Mouse (Mus musculus) CD4-positive helper T cell, adult 2 months (primary cell): ENCODE measurements around the gene Socs7.

Source experiments
- DNase-seq: peaks from one replicate; pipeline ENCODE4 v3.0.0-alpha.2; 2012; ENCODE audit warnings: low read depth, missing footprints, low spot score

The Socs7 gene

DNA sequence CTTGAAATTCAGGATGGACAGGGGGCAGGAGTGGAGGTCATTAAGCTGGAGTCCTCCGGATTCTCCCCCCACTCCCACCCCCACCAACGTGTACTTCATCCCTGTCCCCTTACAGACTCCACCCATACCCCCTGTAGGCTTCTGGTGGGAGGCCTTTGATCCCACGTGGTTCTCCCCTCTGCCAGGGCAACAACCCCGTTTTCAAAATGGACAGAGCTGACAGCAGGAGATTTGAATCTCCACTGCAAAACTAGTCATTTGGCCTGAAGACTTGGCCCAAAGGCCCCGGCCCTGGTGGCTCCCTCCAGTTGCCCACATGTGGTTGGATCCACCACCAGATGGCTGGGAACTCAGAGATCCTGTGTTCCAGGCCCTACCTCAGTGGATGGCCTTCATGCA is 54.3 kb downstream of the Socs7 start:
- DNase-seq = no peak

DNA sequence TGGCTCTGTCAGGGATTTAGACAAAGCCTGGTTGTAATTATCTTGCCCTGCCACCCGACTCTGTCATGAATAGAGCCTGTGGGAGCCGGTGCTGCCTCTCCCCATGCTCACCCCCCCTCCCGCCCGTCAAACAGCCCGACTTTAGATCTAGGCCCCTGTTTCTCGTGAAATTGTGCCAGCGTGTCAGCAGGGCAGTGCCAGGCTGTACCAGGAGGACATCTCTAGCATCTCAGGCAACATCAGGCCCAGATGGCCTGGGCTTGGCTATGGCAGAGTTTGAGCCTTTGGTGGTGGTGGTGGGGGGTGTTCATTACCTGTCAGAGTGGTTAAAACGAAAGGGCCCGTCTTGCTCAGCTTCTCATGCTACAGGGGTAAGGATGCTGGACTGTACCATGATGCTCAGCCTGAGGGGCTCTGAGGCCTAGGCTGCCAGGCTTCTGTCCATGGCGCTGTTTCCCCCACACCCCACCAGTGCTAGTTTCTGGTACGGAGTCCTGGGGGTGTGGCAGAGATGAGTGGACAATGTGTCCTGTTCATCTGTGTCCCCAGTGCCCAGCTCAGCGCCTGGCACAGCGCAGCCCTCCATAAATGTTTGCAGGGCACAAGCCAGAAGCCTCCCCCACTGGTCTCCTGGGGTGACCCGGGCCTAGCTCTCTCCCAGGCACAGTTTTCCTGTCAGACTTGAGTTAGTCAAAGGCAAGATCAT is 56.6 kb downstream of the Socs7 start:
- DNase-seq = no peak

DNA sequence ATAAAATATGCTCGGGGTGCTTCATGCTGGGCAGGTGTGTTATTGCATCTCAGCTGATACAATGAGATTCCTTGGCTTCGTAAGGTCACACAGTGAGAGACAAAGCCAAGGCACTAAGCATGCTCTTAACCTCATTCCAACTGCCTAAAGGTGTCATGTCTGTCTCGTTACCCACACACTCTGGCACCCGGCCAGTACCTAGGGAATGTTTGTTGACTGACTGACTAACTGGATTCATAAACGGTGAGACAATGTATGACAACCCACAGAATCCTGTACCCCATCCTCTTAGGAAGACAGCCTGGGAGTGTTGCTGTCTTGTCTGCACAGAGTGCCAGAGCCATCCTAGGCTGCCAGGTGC is 57.2 kb downstream of the Socs7 start:
- no peak for DNase-seq

DNA sequence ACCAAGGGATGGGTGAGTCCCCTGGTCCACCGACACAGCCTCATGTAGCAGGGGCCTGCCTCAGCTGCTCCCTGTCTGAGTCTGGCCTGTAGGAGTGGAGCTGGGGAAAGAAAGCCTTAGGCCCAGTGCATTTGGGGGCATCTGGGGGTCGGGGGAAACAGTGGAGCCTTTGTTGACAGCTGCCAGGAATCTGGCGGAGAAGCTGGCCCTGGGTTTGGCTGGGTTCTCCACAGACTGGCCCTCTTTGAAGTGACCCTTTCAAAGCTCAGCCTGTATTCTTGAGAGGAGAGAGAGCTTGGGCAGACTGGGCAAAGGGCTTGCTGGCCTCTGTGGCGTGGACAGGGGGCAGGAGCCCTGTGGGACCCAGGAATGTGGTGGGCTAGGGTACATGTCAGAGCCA is 60.2 kb downstream of the Socs7 start:
- no peak for DNase-seq

DNA sequence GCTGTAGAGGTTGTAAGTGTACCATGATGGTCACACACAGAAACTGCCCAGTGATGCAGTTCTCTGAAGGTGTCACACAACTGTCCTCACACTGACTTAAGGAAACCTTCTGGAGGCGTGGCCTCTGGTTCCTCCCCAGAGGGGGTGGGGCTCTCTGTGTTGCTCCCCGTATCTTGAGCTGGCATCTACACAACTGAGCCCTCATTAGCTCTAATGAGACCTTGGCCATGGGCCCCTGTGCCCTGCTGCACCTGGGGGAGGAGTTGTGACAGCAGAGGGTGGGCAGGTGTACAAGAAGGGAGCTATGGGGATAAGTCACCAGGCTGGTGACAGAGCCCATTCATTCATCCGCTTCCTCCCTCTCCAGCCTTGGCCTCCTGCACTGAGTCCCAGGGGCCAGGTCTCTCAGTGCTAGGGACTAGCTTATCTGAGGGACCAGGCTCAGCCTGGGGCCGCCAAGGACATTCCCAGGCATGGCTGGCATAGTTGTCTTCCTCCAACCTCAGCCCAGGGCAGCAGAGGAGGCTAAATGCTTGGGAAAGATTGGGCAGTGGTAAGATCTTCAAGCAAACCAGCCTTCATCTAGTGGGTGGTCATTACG is 61.8 kb downstream of the Socs7 start:
- no peak for DNase-seq

DNA sequence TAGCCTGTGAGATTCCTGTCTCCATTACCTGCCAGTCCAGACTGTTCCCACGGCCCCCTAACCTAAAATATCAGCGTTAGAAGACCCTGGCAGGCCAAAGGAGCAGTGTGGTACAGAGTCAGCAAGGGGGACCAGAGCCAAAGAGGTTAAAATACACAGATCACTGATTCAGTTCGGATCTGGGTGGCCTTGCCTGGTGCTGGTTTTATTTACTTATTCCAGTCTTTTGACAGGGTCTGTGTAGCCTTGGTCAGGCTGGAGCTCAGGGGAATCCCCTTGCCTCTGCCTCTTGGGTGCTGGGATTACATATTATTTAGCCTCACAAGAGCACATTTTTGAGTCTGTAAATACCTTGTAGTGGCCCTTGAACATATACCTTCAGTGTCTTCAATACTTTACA is 62.5 kb downstream of the Socs7 start:
- no peak for DNase-seq

DNA sequence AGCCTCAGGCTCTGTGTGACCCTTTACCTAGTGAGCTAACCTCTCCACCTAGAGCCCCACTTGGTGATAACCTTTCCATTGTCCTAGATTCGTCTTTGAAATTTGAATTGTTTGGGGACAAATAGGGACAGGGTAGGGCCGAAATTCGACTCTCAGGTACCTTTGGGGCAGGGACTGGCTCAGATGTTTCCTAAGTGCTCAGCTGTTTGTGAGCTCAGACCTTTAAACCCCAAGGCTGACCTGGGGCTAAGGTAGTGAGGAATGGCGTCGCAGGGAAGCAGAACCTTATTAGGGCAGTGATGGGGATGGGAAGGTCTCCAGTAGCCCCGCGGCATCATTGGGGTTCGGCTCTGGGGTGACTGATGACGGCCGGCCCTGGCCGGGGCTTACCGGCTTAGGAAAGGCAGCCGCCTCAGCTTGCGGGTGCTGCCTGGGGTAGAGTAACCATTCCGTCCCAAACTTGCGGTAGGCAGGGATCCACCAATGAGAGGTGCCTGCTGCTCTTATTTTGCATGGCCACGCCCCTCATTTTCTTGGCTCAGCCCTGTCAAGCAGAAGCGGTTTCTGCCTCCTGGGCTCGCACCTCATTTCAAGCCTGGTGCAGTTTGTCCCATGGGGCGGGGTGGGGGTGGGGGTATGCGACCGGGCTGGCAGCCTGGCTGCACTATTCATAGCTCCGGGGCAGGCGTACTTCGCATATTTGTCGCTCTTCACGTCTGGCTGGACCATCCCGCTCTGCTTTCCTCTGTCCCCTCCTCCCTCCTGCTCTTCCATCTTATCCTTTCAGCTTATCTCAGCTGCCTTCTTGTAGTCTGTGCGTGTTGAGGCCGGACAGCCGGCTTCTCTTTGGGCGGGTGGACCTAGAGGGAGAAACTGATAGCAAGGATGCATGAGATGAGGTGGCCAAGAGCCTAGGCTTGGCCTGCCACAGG is 65.7 kb downstream of the Socs7 start:
- peak; percentile 66 for DNase-seq

DNA sequence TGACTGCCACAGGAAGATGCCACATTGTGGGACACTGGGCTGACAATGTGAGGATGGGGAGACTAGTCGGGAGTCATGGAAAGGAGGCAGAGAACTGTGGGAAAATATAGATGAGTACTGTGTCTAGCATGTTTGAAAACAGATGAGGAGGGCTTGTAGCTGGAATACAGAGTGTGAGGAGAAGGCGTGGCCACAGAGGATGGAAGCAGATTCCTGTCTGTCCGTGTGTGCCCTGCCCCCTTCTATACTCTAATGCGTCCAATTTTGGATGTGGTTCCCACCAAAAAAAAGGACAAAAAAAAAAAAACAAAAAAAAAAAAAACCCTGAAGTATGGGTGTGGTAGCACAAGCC is 66.4 kb downstream of the Socs7 start:
- no peak for DNase-seq

DNA sequence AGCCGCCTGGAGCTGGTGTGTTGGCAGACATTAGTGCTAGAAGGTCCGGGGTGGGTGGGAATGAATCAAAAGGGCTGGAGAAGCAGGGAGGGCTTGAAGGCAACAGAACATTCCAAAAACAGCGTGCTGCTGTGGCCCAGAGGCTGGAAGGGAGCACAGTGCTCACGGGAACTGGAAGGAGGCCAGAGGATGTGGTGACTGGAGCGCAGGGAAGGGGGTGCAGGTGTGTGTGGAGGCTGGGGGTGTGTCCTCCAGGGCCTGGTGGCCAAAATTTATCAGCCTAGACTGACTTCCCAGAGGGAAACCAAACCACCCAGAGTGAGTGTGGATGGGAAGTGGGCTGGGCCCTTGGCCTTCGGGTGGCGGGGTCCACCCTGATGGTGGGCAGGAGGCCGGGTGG is 67.3 kb downstream of the Socs7 start:
- no peak for DNase-seq

DNA sequence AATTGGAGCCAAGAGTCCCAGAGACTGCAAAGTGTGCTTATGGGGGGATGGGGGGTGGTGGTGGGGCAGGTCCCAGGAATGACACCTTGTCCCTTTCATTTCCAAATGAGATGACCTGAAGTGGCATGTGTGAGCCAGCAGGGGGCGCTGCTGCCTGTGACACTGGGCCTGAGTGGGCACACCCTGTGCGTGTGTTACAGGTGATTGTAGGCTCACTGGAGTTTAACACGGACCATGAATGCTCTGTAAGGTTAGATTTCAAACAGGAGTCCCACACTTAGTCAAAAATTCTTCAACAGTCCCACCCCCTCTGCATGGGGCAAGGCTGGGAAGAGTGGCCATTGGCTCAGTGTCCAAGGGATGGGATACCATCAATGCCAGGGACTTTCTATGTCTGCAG is 69.7 kb downstream of the Socs7 start:
- DNase-seq = peak; percentile 63

DNA sequence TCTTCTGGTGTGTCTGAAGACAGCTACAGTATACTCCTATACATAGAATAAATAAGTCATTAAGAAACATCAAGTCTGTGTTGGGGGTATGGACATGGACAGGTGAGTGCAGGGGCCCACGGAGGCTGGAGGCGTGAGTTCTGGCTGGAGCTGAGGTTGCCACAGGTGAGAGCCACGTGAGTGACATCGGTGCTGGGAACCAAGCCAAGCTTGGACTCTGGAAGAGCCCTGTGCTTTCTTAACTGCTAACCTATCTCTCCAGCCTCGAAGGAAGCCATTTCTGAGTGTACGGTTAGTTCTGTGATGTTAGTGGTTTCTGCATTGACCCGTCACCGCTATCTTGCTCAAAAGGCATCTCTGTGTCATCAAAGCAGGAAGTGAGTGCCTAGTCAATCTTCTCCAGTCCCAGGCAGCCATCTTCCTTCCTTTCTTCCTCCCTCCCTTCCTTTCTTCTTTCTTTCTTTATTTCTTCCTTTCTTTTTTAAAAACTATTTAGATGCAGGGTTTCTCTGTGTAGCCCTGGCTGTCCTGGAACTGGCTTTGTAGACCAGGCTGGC is 70.7 kb downstream of the Socs7 start:
- peak; percentile 23 for DNase-seq

DNA sequence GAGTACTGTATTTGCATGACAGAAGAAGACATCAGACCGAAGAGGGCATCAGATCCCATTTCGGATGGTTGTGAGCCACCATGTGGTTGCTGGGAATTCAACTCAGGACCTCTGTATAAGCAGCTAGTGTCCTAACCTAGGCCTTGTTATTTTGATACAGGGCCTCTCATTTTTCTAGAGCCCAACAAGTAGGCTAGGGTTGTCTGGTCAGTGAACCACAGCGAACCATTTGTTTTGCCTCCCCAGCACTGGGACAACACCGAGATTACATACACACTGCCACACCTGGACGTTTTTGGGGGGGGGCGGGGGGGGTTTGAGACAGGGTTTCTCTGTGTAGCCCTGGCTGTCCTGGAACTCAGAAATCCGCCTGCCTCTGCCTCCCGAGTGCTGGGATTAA is 71.8 kb downstream of the Socs7 start:
- no peak for DNase-seq

DNA sequence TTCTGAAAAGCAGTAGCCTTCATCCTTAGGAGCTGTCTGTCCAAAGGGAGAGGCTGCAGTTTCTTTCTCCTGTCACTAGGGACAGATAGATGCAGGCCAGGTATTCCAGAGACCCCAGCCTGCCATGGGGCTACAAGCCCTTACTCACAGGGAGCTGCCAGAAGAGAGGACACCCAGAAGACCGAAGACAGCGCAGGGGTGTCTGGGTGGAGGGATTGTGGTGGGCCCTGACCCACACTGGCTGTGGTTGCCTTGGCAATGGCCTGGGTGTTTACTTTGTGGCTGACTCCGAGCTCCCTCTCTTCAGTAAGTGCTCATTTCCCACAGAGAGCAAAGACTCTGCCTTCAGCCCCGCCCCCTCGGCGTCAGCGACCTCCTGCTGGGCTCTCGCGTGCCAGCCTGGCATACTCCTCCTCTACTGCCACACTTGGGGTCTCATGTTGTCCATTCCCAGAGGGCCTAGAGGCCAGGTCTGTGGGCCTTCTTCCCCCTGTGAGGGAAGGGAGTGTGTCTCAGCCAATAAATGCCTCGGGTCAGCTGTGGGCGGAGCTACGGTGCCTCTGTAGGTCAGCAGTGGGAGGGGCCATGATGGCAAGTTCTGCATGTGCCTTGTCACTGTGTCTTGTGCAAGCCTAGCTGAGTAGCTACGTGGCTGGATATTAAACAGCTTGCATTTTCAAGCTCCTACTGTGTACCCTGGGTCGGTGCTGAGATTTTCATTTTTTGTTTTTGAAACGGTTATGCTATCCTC is 72.5 kb downstream of the Socs7 start:
- DNase-seq = peak; percentile 82

DNA sequence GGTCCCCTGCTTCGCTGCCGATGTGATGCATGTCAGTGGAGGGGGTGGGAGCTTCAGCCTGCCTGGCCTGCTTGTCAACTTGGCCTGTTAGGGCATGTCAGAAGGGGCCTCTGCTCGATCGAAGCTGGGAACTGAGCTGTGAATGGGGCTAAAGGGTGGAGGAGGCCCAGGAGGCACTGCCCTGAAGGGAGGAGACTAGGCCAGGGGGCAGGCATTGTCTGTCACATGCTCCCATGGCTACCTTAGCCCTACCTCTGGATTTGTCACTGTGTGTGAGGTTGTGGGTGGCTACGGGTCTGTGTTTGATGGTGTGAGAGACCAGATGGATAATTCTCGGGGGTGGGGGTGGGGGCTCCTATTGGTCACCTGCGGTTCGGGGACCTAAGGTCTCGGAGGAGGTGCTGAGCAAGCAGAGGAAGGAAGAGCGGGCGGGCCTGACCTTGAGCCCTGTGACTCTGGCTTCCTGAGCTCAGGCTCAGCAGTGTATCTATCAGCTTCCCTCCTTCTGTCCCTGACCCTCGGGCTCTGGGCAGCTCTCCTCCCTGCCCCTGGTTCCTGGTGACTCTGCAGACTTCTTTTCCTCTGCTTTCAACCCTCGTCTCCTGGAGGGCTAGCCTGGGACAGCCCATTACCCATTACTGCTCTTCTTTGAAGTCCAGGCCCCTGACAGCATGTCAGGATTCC is 73.6 kb downstream of the Socs7 start:
- DNase-seq = peak; percentile 16

DNA sequence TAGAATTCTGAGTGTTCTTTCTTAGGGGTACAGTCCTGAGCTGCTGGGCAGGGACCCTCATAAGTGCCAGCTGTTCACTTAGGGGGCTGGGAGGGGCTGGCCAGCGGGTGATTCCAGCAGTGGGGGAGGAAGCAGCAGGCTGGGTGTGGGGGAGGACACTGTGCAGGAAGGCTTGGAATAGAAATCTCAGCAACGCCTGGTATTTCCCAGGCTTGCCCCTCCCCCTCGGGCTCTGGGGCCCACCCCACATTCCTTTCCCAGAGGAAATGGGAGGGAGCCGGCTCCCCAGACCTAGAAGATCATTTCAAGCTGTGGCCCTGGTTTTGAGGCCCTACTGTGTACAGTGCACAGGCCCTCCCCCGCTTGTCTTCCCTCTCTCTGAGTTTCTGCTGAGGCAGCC is 75.4 kb downstream of the Socs7 start:
- DNase-seq = no peak

DNA sequence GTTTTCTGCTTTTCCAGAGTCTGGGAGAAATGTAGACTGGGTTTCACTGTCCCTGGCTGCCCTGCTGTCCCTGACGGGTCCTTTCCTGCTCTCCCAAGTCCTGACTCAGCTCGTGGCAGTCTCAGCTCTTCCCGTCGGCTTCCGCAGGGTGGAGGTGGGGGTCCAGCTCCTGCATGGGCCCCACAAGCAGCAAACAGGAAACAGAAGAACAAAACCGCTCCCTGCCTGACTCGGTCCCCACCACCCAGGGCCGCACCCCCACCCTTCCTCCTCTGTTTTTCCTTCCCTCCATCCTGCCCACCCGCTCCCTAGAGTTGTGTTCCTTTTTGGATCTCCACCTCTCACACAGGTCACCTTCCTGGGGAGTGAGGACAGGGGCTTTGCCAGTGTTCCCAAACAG is 76.5 kb downstream of the Socs7 start:
- no peak for DNase-seq

DNA sequence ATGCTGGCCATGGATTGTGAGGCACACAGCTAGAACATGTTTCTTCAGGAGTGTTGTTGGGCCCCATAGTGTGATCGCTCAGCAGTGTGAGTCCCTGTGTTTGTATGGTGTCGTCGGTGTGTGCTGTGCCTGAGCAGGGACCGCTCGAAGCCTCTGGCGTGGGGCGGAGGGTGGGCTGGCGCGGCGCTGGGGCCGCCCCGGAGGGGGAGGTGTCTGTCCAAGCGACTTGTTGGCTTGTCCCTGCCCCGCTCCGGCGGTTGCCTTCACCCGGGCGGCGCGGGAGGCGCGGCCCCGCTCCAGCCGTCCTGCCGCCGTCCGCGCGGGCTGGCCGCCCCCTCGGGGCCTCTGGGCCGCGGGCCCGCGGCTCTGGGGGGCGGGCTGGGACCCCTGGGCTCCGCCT is 77.6 kb downstream of the Socs7 start:
- DNase-seq = no peak

DNA sequence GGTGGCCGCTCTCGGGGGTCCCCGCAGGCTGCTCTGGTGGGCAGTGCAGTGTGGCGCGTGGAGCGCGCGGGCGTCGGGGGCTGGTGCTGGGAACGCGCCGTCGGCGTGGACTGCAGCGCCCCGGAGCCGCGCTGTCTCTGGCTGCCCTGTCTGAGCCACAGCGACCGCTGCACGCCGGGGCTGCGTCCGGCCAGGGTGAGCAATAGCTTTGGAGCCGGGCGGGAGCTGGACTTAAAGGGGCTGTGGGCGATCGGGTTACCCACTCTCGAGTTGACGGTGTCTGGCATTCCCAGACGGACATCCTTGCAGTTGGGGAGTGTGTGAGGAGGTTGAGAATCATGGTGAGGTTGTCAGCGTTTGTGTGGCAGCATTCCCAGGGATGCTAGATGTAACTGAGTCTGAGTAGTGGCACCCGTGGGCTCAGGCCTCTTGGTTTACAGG is 78.1 kb downstream of the Socs7 start:
- no peak for DNase-seq

DNA sequence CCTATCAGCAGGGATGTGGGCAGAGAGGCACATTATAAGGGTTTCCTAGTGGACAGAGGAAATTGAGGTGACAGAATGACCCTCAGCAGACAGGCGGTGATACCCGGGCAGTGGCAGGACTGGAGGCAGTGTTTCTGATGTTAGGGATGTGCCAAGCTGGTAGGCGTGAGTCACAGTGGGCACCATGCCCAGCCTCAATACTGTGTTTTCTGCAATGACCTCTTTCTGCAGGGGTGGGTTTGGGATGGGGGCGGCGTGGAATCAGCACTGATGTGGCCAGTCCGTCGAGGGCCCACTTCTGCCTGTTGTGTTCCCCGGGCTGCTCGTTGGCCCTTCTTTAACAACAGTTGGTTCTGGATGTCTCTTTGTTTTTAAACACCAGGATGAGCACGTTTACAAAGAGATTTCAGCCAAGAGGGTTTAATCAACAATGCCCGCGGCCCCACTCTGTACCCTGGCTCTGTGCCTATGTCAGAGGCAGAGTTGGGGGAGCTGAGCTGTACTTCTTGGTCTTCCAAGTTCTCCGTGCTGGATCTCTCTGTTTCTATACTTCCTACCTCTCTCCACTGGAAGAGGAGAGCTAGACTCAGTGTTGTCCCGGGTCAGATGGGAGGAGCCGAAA is 78.8 kb downstream of the Socs7 start:
- DNase-seq = no peak

DNA sequence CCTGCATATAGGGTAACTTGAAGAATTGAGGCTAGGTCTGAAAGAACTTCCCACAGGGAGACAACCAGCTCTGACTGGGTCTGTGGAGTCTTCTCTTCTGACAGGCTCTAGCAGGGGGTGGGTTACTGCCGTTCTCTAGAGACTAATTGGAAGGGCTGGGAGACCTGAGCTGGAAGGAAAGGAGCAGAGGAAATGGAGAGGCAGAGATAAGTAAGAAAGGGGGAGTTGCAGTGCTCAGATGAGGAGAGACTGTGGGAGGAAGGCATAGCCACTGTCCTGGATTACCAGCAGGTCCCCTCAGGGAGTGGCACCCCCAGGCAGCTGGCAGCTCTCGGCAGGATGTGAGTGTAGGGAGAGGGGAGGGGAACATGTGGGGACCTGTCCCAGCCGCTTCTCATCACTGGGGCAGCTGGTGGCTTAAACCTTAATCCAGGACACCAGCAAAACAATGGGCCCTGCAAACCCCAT is 79.3 kb downstream of the Socs7 start:
- no peak for DNase-seq
